Mouse (Mus musculus): ENCODE results near the gene Ntmt1. TPM values are rescaled to one million over a fixed set of nuclear protein-coding genes. Genes with fewer than 3 reads are reported as not detected.

Gene Ntmt1
- polyA plus RNA-seq, 1 experiment from 2014 or later = 26.0 TPM

DNA sequence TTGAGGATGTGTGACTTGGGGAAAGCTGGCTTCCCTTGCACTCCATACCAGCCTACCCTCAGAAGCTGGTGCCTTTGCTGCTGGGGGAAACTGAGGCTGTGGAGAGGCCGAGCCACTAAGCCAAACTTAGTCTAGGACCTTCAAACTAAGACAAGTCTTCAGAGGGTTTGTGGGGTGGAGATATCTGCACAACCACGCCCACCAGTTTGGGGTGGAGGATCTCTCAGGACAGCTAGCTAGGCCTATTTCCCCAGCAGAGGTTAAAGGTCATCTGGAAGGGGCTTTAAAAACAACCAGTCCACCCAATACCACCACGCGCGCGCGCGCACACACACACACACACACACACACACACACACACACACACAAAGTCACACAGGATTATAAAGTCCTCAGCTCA, 38.6 kb downstream of the Ntmt1 start:
- 73% methylated on average over 8 of the region's 8 CpGs for WGBS (ENCODE audit: insufficient replicate concordance)
- H3K4me1 ChIP-seq (replicated peaks) = no peaks in the 10 kb centered on the region
- no peak for ATAC-seq (ENCODE audit: insufficient read depth)
- H3K36me3 ChIP-seq (replicated peaks) = no peaks in the 10 kb centered on the region
- peaks cover 83% of the 10 kb centered on the region for H3K27me3 ChIP-seq
- H3K27ac ChIP-seq (replicated peaks) = no peak overlapping the region
- H3K4me3 ChIP-seq (replicated peaks) = no peak overlapping the region
- no peak overlapping the region for H3K9ac ChIP-seq
- H3K9me3 ChIP-seq (replicated peaks) = no peaks in the 10 kb centered on the region
- no peak overlapping the region for H3K4me2 ChIP-seq

DNA sequence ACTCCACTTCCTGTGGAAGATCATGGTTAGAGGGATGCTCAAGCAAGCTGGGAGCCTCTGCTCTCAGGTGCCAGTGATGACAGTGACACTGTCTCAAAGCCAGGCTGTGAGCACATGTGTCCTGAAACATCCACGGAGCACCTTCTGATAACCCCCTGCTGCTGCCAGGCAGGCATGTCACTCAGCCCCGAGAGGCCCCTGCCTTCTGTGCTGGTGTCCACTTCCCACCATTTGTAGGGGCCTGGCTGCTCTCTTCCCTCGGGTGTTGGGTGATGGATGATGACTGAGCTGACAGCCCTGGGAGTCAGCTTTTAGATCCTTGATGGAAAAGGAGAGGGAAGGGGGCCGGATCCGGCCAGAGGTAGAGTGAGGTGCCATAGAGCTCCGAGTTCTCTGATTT, 39.1 kb downstream of the Ntmt1 start:
- Histone ChIP-seq H3K27me3 (peaks cover 81% of the 10 kb centered on the region), H3K4me2 (no peak overlapping the region), H3K4me3 (replicated peaks) (no peak overlapping the region), H3K27ac (replicated peaks) (no peak overlapping the region), H3K36me3 (replicated peaks) (no peaks in the 10 kb centered on the region), H3K4me1 (replicated peaks) (no peaks in the 10 kb centered on the region), H3K9ac (no peak overlapping the region), H3K9me3 (replicated peaks) (no peaks in the 10 kb centered on the region)
- WGBS (ENCODE audit: insufficient replicate concordance) = 27% methylated on average over 6 of the region's 6 CpGs
- ATAC-seq (ENCODE audit: insufficient read depth) = no peak

DNA sequence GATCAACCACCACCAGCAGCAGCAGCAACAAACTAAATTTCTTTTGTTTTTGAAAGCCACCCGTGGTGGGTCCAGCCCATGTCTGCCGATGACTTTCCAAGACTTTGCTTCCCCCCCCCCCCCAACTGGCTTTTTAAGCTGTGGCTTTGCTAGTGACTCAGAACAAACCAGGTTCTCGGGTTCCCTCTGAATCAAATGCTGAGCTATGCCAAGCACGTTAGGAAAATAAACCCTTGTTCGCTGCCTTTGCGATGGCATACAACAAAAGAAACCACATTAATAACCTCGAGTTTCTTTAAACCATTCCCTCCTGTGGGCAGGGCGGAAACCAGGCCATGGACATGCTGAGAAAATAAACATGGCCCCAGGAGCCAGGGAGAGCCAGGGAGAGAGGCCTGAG, 40.6 kb downstream of the Ntmt1 start:
- no peak for ATAC-seq (ENCODE audit: insufficient read depth)
- Histone ChIP-seq H3K9ac (no peak overlapping the region), H3K27ac (replicated peaks) (no peak overlapping the region), H3K4me2 (no peak overlapping the region), H3K9me3 (replicated peaks) (no peaks in the 10 kb centered on the region), H3K27me3 (peaks cover 81% of the 10 kb centered on the region), H3K4me1 (replicated peaks) (no peaks in the 10 kb centered on the region), H3K4me3 (replicated peaks) (no peak overlapping the region), H3K36me3 (replicated peaks) (no peaks in the 10 kb centered on the region)
- WGBS (ENCODE audit: insufficient replicate concordance) = 56% methylated on average over 8 of the region's 8 CpGs

DNA sequence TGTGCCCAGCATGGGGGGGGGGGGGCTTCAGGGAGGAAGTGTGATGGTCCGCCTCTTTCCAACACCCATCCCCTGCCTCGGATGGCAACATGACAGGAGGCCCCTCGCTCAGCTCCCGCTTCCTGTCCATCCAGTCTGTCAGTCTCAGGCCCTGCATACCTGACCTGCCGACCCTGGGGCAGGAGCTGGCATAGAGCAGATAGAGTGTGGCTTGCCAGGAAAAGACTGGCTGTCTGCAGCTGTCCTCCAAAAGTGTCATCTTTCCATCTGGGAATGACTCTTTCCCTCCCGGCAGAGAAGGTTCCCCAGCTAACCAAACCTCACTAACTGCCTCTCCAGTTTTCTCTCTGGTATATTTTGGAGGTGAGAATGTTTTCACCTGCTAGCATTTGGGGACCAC, 43.0 kb downstream of the Ntmt1 start:
- H3K4me3 ChIP-seq (replicated peaks) = no peak overlapping the region
- no peaks in the 10 kb centered on the region for H3K4me1 ChIP-seq (replicated peaks)
- no peak overlapping the region for H3K4me2 ChIP-seq
- H3K9ac ChIP-seq = no peak overlapping the region
- no peak for ATAC-seq (ENCODE audit: insufficient read depth)
- H3K36me3 ChIP-seq (replicated peaks) = no peaks in the 10 kb centered on the region
- 27% methylated on average over 6 of the region's 6 CpGs for WGBS (ENCODE audit: insufficient replicate concordance)
- H3K27me3 ChIP-seq = peaks cover 58% of the 10 kb centered on the region
- H3K9me3 ChIP-seq (replicated peaks) = no peaks in the 10 kb centered on the region
- H3K27ac ChIP-seq (replicated peaks) = no peak overlapping the region

DNA sequence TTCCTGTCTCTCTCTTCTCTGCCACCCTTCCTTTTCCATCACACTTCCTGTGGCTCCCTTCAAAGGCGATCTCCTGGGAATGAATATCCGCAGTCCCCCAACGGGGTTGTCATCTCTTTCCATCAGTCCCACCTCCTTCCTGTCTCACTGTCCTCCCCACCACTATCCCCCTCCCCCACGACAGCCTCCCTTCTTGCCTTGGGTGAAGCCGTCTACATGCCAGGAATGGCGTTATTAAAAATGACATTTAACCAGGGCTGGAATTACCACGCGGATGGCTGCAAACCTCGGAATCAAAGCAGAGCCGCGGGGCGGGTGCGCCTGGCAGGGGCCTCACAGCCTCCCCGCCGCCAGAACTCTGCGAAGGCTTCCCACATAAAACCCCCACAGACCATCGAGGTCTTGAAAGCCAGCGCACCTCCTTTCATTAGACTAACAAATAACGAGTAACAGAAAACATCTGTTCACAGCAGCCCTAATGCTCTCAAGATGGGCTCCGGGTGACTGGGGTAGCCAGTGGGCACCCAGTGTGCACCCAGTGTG, 45.2 kb downstream of the Ntmt1 start:
- Histone ChIP-seq H3K27ac (replicated peaks) (no peak overlapping the region), H3K4me1 (replicated peaks) (no peaks in the 10 kb centered on the region), H3K4me3 (replicated peaks) (no peak overlapping the region), H3K9me3 (replicated peaks) (no peaks in the 10 kb centered on the region), H3K27me3 (peaks cover 40% of the 10 kb centered on the region), H3K4me2 (no peak overlapping the region), H3K36me3 (replicated peaks) (no peaks in the 10 kb centered on the region), H3K9ac (no peak overlapping the region)
- ATAC-seq (ENCODE audit: insufficient read depth) = no peak
- WGBS (ENCODE audit: insufficient replicate concordance) = 34% methylated on average over 20 of the region's 20 CpGs

DNA sequence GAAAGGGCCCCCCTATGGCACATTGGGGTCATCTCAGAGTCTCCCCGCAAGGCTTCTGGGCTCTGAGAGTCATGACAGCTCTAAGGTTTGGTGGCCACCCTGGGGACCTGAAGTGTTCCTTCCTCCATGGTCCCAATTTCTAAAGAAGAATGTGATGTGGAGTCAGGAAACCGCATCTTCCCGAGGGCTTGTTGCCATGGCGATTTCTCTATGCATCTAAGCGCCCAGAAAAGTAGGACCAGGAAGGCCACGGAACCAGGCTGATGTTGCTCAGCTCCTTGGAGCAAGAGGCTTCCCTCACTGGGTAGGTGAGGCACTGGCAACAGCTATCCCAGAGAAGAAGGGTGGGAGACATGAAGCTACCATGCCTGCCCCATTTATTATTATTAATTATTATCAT, 49.5 kb downstream of the Ntmt1 start:
- Histone ChIP-seq H3K9me3 (replicated peaks) (no peaks in the 10 kb centered on the region), H3K4me3 (replicated peaks) (no peak overlapping the region), H3K9ac (no peak overlapping the region), H3K36me3 (replicated peaks) (no peaks in the 10 kb centered on the region), H3K27me3 (peaks cover 16% of the 10 kb centered on the region), H3K4me2 (no peak overlapping the region), H3K4me1 (replicated peaks) (no peaks in the 10 kb centered on the region), H3K27ac (replicated peaks) (no peak overlapping the region)
- 46% methylated on average over 6 of the region's 6 CpGs for WGBS (ENCODE audit: insufficient replicate concordance)
- ATAC-seq (ENCODE audit: insufficient read depth) = no peak

DNA sequence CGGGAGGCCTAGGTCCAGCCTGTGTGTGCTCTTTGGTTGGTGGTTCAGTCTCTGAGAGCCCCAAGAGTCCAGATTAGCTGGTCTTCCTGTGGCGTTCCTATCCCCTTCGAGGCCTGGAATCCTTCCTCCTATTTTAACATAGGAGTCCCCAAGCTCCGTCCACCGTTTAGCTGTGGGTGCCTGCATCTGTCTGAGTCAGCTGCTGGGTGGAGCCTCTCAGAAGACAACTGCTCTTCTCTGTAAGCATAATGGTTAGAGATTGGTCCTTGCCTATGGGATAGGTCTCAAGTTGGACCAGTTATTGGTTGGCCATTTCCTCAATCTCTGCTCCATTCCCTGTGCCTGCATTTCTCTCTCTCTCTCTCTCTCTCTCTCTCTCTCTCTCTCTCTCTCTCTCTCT, 52.2 kb downstream of the Ntmt1 start:
- Histone ChIP-seq H3K27me3 (peaks cover 28% of the 10 kb centered on the region), H3K36me3 (replicated peaks) (no peaks in the 10 kb centered on the region), H3K9me3 (replicated peaks) (no peaks in the 10 kb centered on the region), H3K4me3 (replicated peaks) (no peak overlapping the region), H3K27ac (replicated peaks) (no peak overlapping the region), H3K9ac (no peak overlapping the region), H3K4me2 (no peak overlapping the region), H3K4me1 (replicated peaks) (no peaks in the 10 kb centered on the region; the same call in 1 of the 2 replicates)
- WGBS (ENCODE audit: insufficient replicate concordance) = 45% methylated on average over 5 of the region's 5 CpGs
- ATAC-seq (ENCODE audit: insufficient read depth) = no peak

DNA sequence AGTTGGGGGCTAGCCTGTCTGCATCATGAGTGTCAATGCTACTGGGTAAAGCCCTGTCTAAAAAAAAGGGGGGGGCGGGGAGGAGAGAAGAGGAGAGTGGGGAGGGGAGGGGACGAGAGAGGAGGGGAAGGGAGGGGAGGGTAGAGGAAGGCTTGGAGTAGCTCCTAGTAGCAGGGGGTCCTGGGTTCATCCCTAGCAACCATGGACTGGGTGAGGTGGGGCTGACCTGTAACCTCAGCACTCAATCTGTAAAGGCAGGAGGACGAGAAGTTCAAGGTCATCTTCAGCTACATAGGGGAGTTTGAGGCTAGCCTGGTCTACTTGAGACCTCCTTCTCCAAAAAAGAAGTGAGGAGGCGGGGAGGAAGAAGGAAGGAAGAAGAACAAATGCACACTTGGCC, 54.5 kb downstream of the Ntmt1 start:
- WGBS (ENCODE audit: insufficient replicate concordance) = 35% methylated on average over 4 of the region's 4 CpGs
- Histone ChIP-seq H3K27me3 (peaks cover 46% of the 10 kb centered on the region), H3K36me3 (replicated peaks) (no peaks in the 10 kb centered on the region), H3K9ac (no peak overlapping the region), H3K27ac (replicated peaks) (no peak overlapping the region), H3K9me3 (replicated peaks) (no peaks in the 10 kb centered on the region), H3K4me1 (replicated peaks) (no peaks in the 10 kb centered on the region; the same call in 1 of the 2 replicates), H3K4me2 (no peak overlapping the region), H3K4me3 (replicated peaks) (no peak overlapping the region)
- ATAC-seq (ENCODE audit: insufficient read depth) = no peak

DNA sequence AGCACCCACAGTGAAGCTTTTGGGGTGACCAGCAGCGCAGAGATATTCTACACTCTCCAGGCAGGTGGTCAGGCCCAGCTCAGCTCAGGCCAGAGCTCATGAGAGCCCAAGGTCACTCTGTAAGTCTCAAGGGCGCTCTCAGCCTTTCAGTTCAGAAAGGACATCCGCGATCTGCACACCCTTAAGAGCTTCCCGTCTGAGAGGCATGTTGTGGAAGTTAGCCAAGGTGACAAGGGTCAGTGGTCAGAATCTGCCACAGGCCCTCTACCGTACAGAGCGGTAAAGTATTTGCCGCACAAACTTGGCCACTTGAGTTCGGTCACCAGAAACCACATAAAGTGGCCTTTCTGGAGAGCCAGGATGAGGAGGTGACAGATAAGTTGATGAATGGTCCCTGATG, 55.9 kb downstream of the Ntmt1 start:
- no peak overlapping the region for H3K9ac ChIP-seq
- no peak overlapping the region for H3K27ac ChIP-seq (replicated peaks)
- no peak for ATAC-seq (ENCODE audit: insufficient read depth)
- peaks cover 45% of the 10 kb centered on the region for H3K27me3 ChIP-seq
- no peaks in the 10 kb centered on the region; the same call in 1 of the 2 replicates for H3K4me1 ChIP-seq (replicated peaks)
- H3K9me3 ChIP-seq (replicated peaks) = no peaks in the 10 kb centered on the region
- H3K4me3 ChIP-seq (replicated peaks) = no peak overlapping the region
- no peaks in the 10 kb centered on the region for H3K36me3 ChIP-seq (replicated peaks)
- whole genome bisulfite sequencing (ENCODE audit: insufficient replicate concordance) = 45% methylated on average over 9 of the region's 9 CpGs
- H3K4me2 ChIP-seq = no peak overlapping the region

DNA sequence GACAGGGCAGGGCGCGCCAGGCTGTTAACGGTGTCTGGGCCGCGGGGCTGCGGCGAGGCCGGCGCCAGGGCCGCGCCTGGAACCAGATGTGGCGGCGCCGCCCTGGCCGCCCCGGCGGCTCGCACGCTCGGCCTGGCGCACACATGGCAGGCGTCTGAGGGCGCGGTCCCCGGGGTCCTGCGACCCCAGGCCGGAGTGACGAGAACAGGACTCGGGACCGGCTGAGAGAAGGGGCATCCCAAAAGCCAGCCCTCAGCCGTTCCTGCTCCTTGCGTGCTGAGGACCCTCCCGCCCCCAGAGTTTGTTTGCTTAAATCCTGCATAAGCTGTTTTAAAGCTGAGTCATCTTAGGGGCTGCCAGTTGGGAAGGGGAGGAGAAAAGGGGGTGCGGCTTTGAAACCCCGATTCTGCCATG, 57.3 kb downstream of the Ntmt1 start:
- Histone ChIP-seq H3K4me2 (peak overlapping the region; percentile 36), H3K27me3 (peaks cover 45% of the 10 kb centered on the region), H3K4me3 (replicated peaks) (no peak overlapping the region), H3K36me3 (replicated peaks) (no peaks in the 10 kb centered on the region), H3K4me1 (replicated peaks) (no peaks in the 10 kb centered on the region; the same call in 1 of the 2 replicates), H3K9ac (no peak overlapping the region), H3K9me3 (replicated peaks) (no peaks in the 10 kb centered on the region), H3K27ac (replicated peaks) (no peak overlapping the region)
- ATAC-seq (ENCODE audit: insufficient read depth) = no peak
- WGBS (ENCODE audit: insufficient replicate concordance) = 3% methylated on average over 35 of the region's 35 CpGs

DNA sequence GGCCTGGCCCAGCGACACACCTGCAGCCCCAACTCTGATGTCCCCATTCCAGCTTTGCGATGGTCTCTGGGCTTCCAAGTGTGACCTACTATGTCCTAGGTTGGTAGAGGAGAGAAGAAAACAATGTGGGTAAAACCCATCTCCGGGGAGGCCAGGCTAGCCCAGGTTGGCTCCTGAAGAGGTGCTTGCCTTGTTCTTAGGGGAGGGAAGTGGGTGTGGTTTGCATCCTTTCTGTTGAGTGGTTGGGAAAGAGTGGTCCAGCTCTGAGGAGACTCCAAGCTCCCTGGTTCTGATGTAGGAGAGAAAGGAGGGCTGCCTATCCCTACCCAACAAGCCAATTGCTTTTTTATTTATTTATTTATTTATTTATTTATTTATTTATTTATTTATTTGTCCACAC, 57.8 kb downstream of the Ntmt1 start:
- H3K9me3 ChIP-seq (replicated peaks) = no peaks in the 10 kb centered on the region
- ATAC-seq (ENCODE audit: insufficient read depth) = no peak
- no peaks in the 10 kb centered on the region for H3K36me3 ChIP-seq (replicated peaks)
- H3K27me3 ChIP-seq = peaks cover 45% of the 10 kb centered on the region
- H3K27ac ChIP-seq (replicated peaks) = no peak overlapping the region
- WGBS (ENCODE audit: insufficient replicate concordance) = 48% methylated on average over 3 of the region's 3 CpGs
- peak overlapping the region; percentile 36; the same call in 1 of the 2 replicates for H3K4me2 ChIP-seq
- no peaks in the 10 kb centered on the region; the same call in 1 of the 2 replicates for H3K4me1 ChIP-seq (replicated peaks)
- H3K4me3 ChIP-seq (replicated peaks) = no peak overlapping the region
- H3K9ac ChIP-seq = no peak overlapping the region

DNA sequence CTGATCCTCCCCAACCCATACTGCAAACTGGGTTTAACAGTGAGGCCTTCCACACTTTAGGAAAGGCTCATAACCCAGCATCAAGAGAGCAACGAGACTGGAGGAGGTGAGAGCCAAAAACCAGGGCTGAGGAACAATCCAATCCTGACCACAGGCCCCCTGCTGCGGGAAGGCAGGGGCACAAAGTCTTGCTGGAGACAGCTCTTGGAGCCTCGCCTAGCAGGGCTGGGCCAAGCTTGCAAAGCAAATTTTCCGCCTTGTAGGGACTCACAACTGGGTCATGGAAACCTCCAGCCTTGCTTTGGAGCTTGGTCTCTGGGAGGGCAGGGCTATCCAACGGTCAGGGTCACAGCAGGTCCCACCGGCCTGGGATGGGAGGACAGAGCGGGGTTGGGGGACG, 63.2 kb downstream of the Ntmt1 start:
- no peak overlapping the region for H3K4me3 ChIP-seq (replicated peaks)
- WGBS (ENCODE audit: insufficient replicate concordance) = 60% methylated on average over 8 of the region's 8 CpGs
- no peaks in the 10 kb centered on the region for H3K36me3 ChIP-seq (replicated peaks)
- ATAC-seq (ENCODE audit: insufficient read depth) = no peak
- peaks cover 9% of the 10 kb centered on the region for H3K27me3 ChIP-seq
- H3K27ac ChIP-seq (replicated peaks) = no peak overlapping the region
- no peak overlapping the region for H3K4me2 ChIP-seq
- no peaks in the 10 kb centered on the region for H3K9me3 ChIP-seq (replicated peaks)
- no peaks in the 10 kb centered on the region for H3K4me1 ChIP-seq (replicated peaks)
- no peak overlapping the region for H3K9ac ChIP-seq

Data from liver, embryonic 15.5 days (tissue).